Mouse (Mus musculus): ENCODE results near the gene Sox5. TPM values are rescaled to one million over a fixed set of nuclear protein-coding genes. Genes with fewer than 3 reads are reported as not detected.

Sox5 gene
- total and polyA plus RNA-seq, 3 experiments, result 0.08 to 0.47 (median 0.46) TPM

DNA sequence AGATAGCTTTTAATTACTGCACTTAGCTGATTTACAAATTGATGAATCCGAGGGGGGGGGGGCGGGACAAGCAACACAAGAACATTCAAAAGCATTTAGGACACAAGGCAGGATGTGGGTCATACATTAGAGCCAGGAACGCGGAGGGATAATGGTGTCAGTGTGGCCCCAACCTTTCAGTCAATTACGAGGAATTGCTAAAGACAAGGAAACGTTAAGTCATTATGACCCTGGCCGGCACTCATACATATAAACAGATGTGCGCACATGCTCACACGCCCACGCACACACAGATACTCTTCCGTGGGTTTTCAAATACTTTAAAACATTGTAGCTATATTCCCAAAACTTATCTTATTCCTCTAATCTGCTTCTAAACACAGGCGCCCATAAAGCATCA is 19.9 kb downstream of the Sox5 start:
- H3K9me3 ChIP-seq (replicated peaks; ENCODE audit: low read length), result no peaks in the 10 kb centered on the region
- 0 out of 4 replicates have a peak, but pooled peaks cover 0 to 2% of the 10 kb centered on the region in 2 experiments for H3K4me1 ChIP-seq (ENCODE audit: control insufficient read depth in 1 of 2, insufficient read depth in 2 of 2)
- TF ChIP-seq SIN3A (IDR thresholded peaks at IDR 0.05; ENCODE audit: low read length) (no peak), ELF1 (IDR thresholded peaks at IDR 0.05; ENCODE audit: low read depth, low read length) (no peak), JUN (IDR thresholded peaks at IDR 0.05; ENCODE audit: insufficient read depth, low read depth, low read length) (no peak), MYC (IDR thresholded peaks at IDR 0.05; ENCODE audit: low read depth, low read length) (no peak), MEF2A (IDR thresholded peaks at IDR 0.05; ENCODE audit: borderline replicate concordance, low read depth, low read length) (no peak), ZKSCAN1 (IDR thresholded peaks at IDR 0.05; ENCODE audit: borderline replicate concordance, low read depth, low read length) (no peak), KAT2A (IDR thresholded peaks at IDR 0.05; ENCODE audit: insufficient replicate concordance, low read length) (no peak), E2F4 (IDR thresholded peaks at IDR 0.05; ENCODE audit: insufficient replicate concordance, low read depth, low read length) (no peak), TCF12 (IDR thresholded peaks at IDR 0.05; ENCODE audit: low read depth, low read length) (no peak), UBTF (IDR thresholded peaks at IDR 0.05; ENCODE audit: low read depth, low read length) (no peak), POLR2A (IDR thresholded peaks at IDR 0.05; ENCODE audit: low read depth, low read length) (no peak), NRF1 (IDR thresholded peaks at IDR 0.05; ENCODE audit: low read depth, low read length) (no peak), ZC3H11A (IDR thresholded peaks at IDR 0.05; ENCODE audit: low read depth, low read length) (no peak), RCOR1 (conservative IDR thresholded peaks at IDR 0.05; ENCODE audit: low read depth, low read length) (no peak), BHLHE40 (IDR thresholded peaks at IDR 0.05; ENCODE audit: low read depth, low read length) (no peak), MAFK (IDR thresholded peaks at IDR 0.05; ENCODE audit: insufficient replicate concordance, low read length) (no peak), USF1 (IDR thresholded peaks at IDR 0.05; ENCODE audit: low read depth, low read length) (no peak), CTCF (conservative IDR thresholded peaks at IDR 0.05 in 1 of 2, IDR thresholded peaks at IDR 0.05 in 1 of 2; ENCODE audit: low read depth in 2 of 2, low read length in 2 of 2) (no peak)
- H3K27ac ChIP-seq (ENCODE audit: insufficient read depth, low read depth), result no peak overlapping the region
- H3K27me3 ChIP-seq (replicated peaks), result no peaks in the 10 kb centered on the region
- no peak for DNase-seq (ENCODE audit: extremely low read depth)
- dilution Hi-C loops (cut with MboI; ENCODE audit: extremely low pct_ligation_motif_present, extremely low pct_unique_long_range_greater_than_20kb, low sequenced_read_pairs), result no loop called here
- H3K4me3 ChIP-seq (replicated peaks in 1 of 3; ENCODE audit: low read depth in 2 of 3, low read length in 2 of 3, poor library complexity in 1 of 3), result no peak overlapping the region
- no peak overlapping the region for H3K9ac ChIP-seq (ENCODE audit: insufficient read depth, low read depth)
- no peaks in the 10 kb centered on the region for H3K36me3 ChIP-seq (replicated peaks in 1 of 2; ENCODE audit: control insufficient read depth in 1 of 2, insufficient read depth in 1 of 2, low read length in 1 of 2)
- H3K79me2 ChIP-seq (replicated peaks; ENCODE audit: control insufficient read depth, extremely low read depth, insufficient read depth, poor library complexity, severe bottlenecking), result no peaks in the 10 kb centered on the region
- in situ Hi-C loops (cut with MboI; ENCODE audit: low pct_ligation_motif_present, low pct_unique_long_range_greater_than_20kb, low sequenced_read_pairs), result no loop called here
- H3K4me2 ChIP-seq (ENCODE audit: insufficient read depth, low read depth, poor library complexity, severe bottlenecking), result no peak overlapping the region

DNA sequence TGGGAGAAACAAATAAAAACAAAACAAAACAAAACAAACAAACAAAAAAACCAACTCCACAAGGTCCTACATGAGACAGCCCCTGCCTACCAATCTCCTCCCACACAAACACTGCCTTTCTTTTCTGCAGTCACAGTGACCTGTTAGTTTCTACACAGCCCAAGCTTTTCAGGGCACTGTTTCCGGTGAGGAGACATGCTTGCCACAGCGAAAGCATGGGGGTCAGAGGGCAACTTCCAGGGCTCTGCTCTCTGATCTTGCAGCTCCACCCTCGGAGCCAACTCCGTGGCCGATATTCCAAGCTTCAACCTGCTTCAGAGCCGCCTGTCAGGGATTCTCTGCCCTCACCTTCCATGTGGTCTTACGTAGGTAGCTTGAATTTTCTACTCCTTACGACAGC is 22.6 kb downstream of the Sox5 start:
- DNase-seq (ENCODE audit: extremely low read depth), result no peak
- 0 out of 4 replicates have a peak, but pooled peaks cover 0 to 4% of the 10 kb centered on the region in 2 experiments for H3K4me1 ChIP-seq (ENCODE audit: control insufficient read depth in 1 of 2, insufficient read depth in 2 of 2)
- H3K4me3 ChIP-seq (replicated peaks in 1 of 3; ENCODE audit: low read depth in 2 of 3, low read length in 2 of 3, poor library complexity in 1 of 3), result no peak overlapping the region
- no peak overlapping the region for H3K9ac ChIP-seq (ENCODE audit: insufficient read depth, low read depth)
- H3K27ac ChIP-seq (ENCODE audit: insufficient read depth, low read depth), result no peak overlapping the region
- H3K9me3 ChIP-seq (replicated peaks; ENCODE audit: low read length), result no peaks in the 10 kb centered on the region
- dilution Hi-C loops (cut with MboI; ENCODE audit: extremely low pct_ligation_motif_present, extremely low pct_unique_long_range_greater_than_20kb, low sequenced_read_pairs), result no loop called here
- in situ Hi-C loops (cut with MboI; ENCODE audit: low pct_ligation_motif_present, low pct_unique_long_range_greater_than_20kb, low sequenced_read_pairs), result no loop called here
- H3K36me3 ChIP-seq (replicated peaks in 1 of 2; ENCODE audit: control insufficient read depth in 1 of 2, insufficient read depth in 1 of 2, low read length in 1 of 2), result no peaks in the 10 kb centered on the region
- TF ChIP-seq SMC3 (IDR thresholded peaks at IDR 0.05; ENCODE audit: low read depth, low read length), result no peak
- TF ChIP-seq MXI1 (IDR thresholded peaks at IDR 0.05; ENCODE audit: low read depth, low read length), result no peak
- no peak for TF ChIP-seq KAT2A (IDR thresholded peaks at IDR 0.05; ENCODE audit: insufficient replicate concordance, low read length)
- no peak for TF ChIP-seq IRF4 (IDR thresholded peaks at IDR 0.05; ENCODE audit: low read depth, low read length)
- TF ChIP-seq USF1 (IDR thresholded peaks at IDR 0.05; ENCODE audit: low read depth, low read length), result no peak
- TF ChIP-seq JUN (IDR thresholded peaks at IDR 0.05; ENCODE audit: insufficient read depth, low read depth, low read length), result no peak
- no peak for TF ChIP-seq MAFK (IDR thresholded peaks at IDR 0.05; ENCODE audit: insufficient replicate concordance, low read length)
- TF ChIP-seq CTCF (conservative IDR thresholded peaks at IDR 0.05 in 1 of 2, IDR thresholded peaks at IDR 0.05 in 1 of 2; ENCODE audit: low read depth in 2 of 2, low read length in 2 of 2), result no peak
- no peaks in the 10 kb centered on the region for H3K27me3 ChIP-seq (replicated peaks)
- no peaks in the 10 kb centered on the region for H3K79me2 ChIP-seq (replicated peaks; ENCODE audit: control insufficient read depth, extremely low read depth, insufficient read depth, poor library complexity, severe bottlenecking)
- no peak overlapping the region for H3K4me2 ChIP-seq (ENCODE audit: insufficient read depth, low read depth, poor library complexity, severe bottlenecking)

Data from CH12.LX (cell line).